Comparison of ENCODE assay signal across 8 mouse cellular contexts in the genomic region with DNA sequence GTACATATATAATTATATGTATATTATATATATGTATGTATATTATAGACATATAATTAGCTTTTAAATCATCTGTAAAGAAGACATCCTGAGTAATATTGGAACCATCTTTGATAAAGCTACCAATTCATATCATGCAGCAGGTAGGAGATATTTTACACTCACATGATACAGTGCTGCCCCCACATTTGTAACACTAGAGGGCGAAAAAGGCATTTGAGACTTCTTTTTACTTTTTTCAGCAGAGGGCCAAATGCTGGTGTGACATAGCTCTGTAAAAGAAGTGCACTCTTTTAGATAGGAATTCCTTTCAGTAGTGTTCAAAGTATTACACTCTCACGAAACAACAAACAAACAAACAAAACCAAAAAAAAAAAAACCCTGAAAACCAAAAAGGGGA. TPM values are rescaled to one million over a fixed set of nuclear protein-coding genes. Genes with fewer than 3 reads are reported as not detected.
DNase-seq lines count a peak whose midpoint lies in the region; ATAC-seq and TF ChIP-seq lines count a peak whose summit lies in the region.

No protein-coding gene starts in this region.

- peak; percentile 13 for DNase-seq in gastrocnemius, adult 18-20 months (ENCODE audit: low spot score)
- DNase-seq in gastrocnemius, postnatal 10 days = no peak
- peak; percentile 18 to 45 for DNase-seq in spleen, adult 2 months (ENCODE audit: low read depth in 1 of 2, low spot score in 2 of 2)
- DNase-seq in spleen, adult 18-20 months = no peak
- peak; percentile 55 to 56 for DNase-seq in cerebellum, postnatal 14 days
- DNase-seq in kidney, adult 8-10 months = peak; percentile 41 to 42
- peak; percentile 68 for DNase-seq in lung, postnatal 25 days (ENCODE audit: low spot score)

- TF ChIP-seq POLR2A in spleen, adult 2 months (IDR thresholded peaks at IDR 0.05; ENCODE audit: low read depth, low read length) = no peak

- no peaks in the 10 kb centered on the region for H3K9me3 ChIP-seq in midbrain, embryonic 15.5 days

- no peak for TF ChIP-seq CTCF in spleen, adult 2 months (IDR thresholded peaks at IDR 0.05; ENCODE audit: extremely low read depth, insufficient read depth, insufficient read length, insufficient replicate concordance)

- H3K4me1 ChIP-seq in spleen, adult 2 months (ENCODE audit: control insufficient read depth, insufficient read depth, insufficient read length) = peaks cover 5% of the 10 kb centered on the region; the same call in 1 of the 2 replicates
- peaks cover 14% of the 10 kb centered on the region for H3K4me1 ChIP-seq in midbrain, embryonic 15.5 days

- H3K9ac ChIP-seq in midbrain, embryonic 15.5 days = no peak overlapping the region

- WGBS in spleen, adult 2 months = 17% methylated on average over 2 of the region's 2 CpGs
- 35% methylated on average over 2 of the region's 2 CpGs for WGBS in midbrain, embryonic 15.5 days

- H3K36me3 ChIP-seq in spleen, adult 2 months (ENCODE audit: control insufficient read depth, insufficient read depth, low read length) = no peaks in the 10 kb centered on the region
- H3K36me3 ChIP-seq in midbrain, embryonic 15.5 days (replicated peaks) = no peaks in the 10 kb centered on the region

- no peaks in the 10 kb centered on the region for H3K27me3 ChIP-seq in spleen, adult 2 months (ENCODE audit: control insufficient read depth, insufficient read depth, low read length)
- no peaks in the 10 kb centered on the region for H3K27me3 ChIP-seq in midbrain, embryonic 15.5 days (replicated peaks)

- H3K4me2 ChIP-seq in midbrain, embryonic 15.5 days = no peak overlapping the region

- no peak for ATAC-seq in midbrain, embryonic 15.5 days (replicated peaks)

- H3K27ac ChIP-seq in spleen, adult 2 months (ENCODE audit: insufficient read depth, low read length) = no peak overlapping the region
- H3K27ac ChIP-seq in midbrain, embryonic 15.5 days = no peak overlapping the region

- H3K4me3 ChIP-seq in spleen, adult 2 months (ENCODE audit: extremely low read depth, insufficient read depth, insufficient read length) = no peak overlapping the region
- no peak overlapping the region for H3K4me3 ChIP-seq in midbrain, embryonic 15.5 days

RNA-seq across cellular contexts. Expression of a gene that starts 0.9 kb away (rescaled TPM):
- 1 to 10 TPM; 6.4 to 7.7 TPM for total RNA-seq in gastrocnemius, adult 18-20 months (2021)
- 10 to 100 TPM in 1 of 2 experiments, 1 to 10 TPM in 1; 8.4 to 11.7 TPM for total RNA-seq in gastrocnemius, postnatal 10 days (2021)
- polyA plus RNA-seq in spleen, adult 2 months (2012; rRNA removed) = 10.6 and 10.8 TPM in 2 replicates
- 52.2 and 58.2 TPM in 2 replicates for polyA plus RNA-seq in midbrain, embryonic 15.5 days (2015; fragmentation: Nextera tagmentation; extraction: Ambion mirVana)

RNA-seq across cellular contexts. Expression of a gene that starts 1.1 kb away (rescaled TPM):
- 1 to 10 TPM; 6.9 to 7.4 TPM for total RNA-seq in gastrocnemius, adult 18-20 months (2021)
- 1 to 10 TPM; 2.9 to 5.0 TPM for total RNA-seq in gastrocnemius, postnatal 10 days (2021)
- 0.46 and 0.75 TPM in 2 replicates for polyA plus RNA-seq in spleen, adult 2 months (2012; rRNA removed)
- 48.8 and 49.7 TPM in 2 replicates for polyA plus RNA-seq in midbrain, embryonic 15.5 days (2015; fragmentation: Nextera tagmentation; extraction: Ambion mirVana)

RNA-seq across cellular contexts. Expression of a gene that starts 16.1 kb away (rescaled TPM):
- not detected for total RNA-seq in gastrocnemius, adult 18-20 months (2021)
- under 1 TPM; 0.47 TPM for total RNA-seq in gastrocnemius, postnatal 10 days (2021)
- 0.12 and 0.33 TPM in 2 replicates for polyA plus RNA-seq in spleen, adult 2 months (2012; rRNA removed)
- polyA plus RNA-seq in midbrain, embryonic 15.5 days (2015; fragmentation: Nextera tagmentation; extraction: Ambion mirVana) = 1.0 and 1.6 TPM in 2 replicates

Comparison
In these comparisons a context has a peak if more than half of its experiments do, and no peak if none do; other contexts are left out.
1. DNase-seq: peak in gastrocnemius, adult 18-20 months (single experiment), spleen, adult 2 months (2 of 2), cerebellum, postnatal 14 days (2 of 2), kidney, adult 8-10 months (2 of 2) and lung, postnatal 25 days (single experiment); none in gastrocnemius, postnatal 10 days (single experiment) and spleen, adult 18-20 months (0 of 2).